27 mouse cellular contexts compared by ENCODE assay signal in genomic region chr4:40031361-40031760, GRCm38 (mm10).
"Had no signal": no experiment of that assay in that cellular context is flagged by ENCODE, and none has a peak within 500 bp of the region (broad histone marks: within the 10 kb centered on the region; RNA-seq: fewer than 3 reads in every experiment).

No protein-coding gene starts in this region.

- H3K4me2 ChIP-seq: embryonic facial prominence, embryonic 12.5 days; embryonic facial prominence, embryonic 13.5 days; embryonic facial prominence, embryonic 15.5 days; forebrain, embryonic 12.5 days; forebrain, embryonic 13.5 days; forebrain, embryonic 15.5 days had no signal

- H3K4me1 ChIP-seq: embryonic facial prominence, embryonic 10.5 days; embryonic facial prominence, embryonic 12.5 days; embryonic facial prominence, embryonic 13.5 days; embryonic facial prominence, embryonic 15.5 days; forebrain, embryonic 10.5 days; forebrain, embryonic 12.5 days; forebrain, embryonic 13.5 days; forebrain, embryonic 15.5 days; heart, embryonic 10.5 days had no signal

- H3K27ac ChIP-seq: embryonic facial prominence, embryonic 10.5 days; embryonic facial prominence, embryonic 12.5 days; embryonic facial prominence, embryonic 13.5 days; embryonic facial prominence, embryonic 15.5 days; forebrain, embryonic 10.5 days; forebrain, embryonic 12.5 days; forebrain, embryonic 13.5 days; forebrain, embryonic 15.5 days; gastrocnemius, adult 2 months; heart, adult 2 months; heart, embryonic 10.5 days had no signal

- H3K9ac ChIP-seq: embryonic facial prominence, embryonic 12.5 days; embryonic facial prominence, embryonic 13.5 days; embryonic facial prominence, embryonic 15.5 days; forebrain, embryonic 12.5 days; forebrain, embryonic 13.5 days; forebrain, embryonic 15.5 days; forebrain, postnatal 0 days had no signal

- H3K4me3 ChIP-seq: embryonic facial prominence, embryonic 10.5 days; embryonic facial prominence, embryonic 12.5 days; embryonic facial prominence, embryonic 13.5 days; embryonic facial prominence, embryonic 15.5 days; erythroblast, embryonic 14.5 days; forebrain, embryonic 10.5 days; forebrain, embryonic 12.5 days; forebrain, embryonic 13.5 days; forebrain, embryonic 15.5 days; gastrocnemius, adult 2 months; heart, adult 2 months; heart, embryonic 10.5 days had no signal

- H3K36me3 ChIP-seq: embryonic facial prominence, embryonic 10.5 days; embryonic facial prominence, embryonic 12.5 days; embryonic facial prominence, embryonic 13.5 days; embryonic facial prominence, embryonic 15.5 days; forebrain, embryonic 10.5 days; forebrain, embryonic 12.5 days; forebrain, embryonic 15.5 days; heart, embryonic 10.5 days had no signal

- H3K27me3 ChIP-seq: embryonic facial prominence, embryonic 12.5 days; embryonic facial prominence, embryonic 13.5 days; embryonic facial prominence, embryonic 15.5 days; forebrain, embryonic 12.5 days; forebrain, embryonic 13.5 days; forebrain, embryonic 15.5 days had no signal

- ATAC-seq: forebrain, embryonic 13.5 days; forebrain, embryonic 14.5 days; forebrain, embryonic 15.5 days; forebrain, embryonic 16.5 days; forebrain, postnatal 0 days had no signal

- DNase-seq: cerebellum, adult 9-10 months; cerebellum, adult 9-11 months; cerebellum, postnatal 10 days; cerebellum, postnatal 14 days; cerebellum, postnatal 25 days; cerebellum, postnatal 36 days; embryo, embryonic 11 days; forebrain, postnatal 0 days; gastrocnemius, adult 2 months; gastrocnemius, postnatal 10 days; gastrocnemius, postnatal 14 days; gastrocnemius, postnatal 25 days; gastrocnemius, postnatal 36 days; heart, adult 18-20 months; heart, adult 2 months had no signal

- H3K9me3 ChIP-seq: embryonic facial prominence, embryonic 10.5 days; embryonic facial prominence, embryonic 12.5 days; embryonic facial prominence, embryonic 13.5 days; embryonic facial prominence, embryonic 15.5 days; forebrain, embryonic 10.5 days; forebrain, embryonic 12.5 days; forebrain, embryonic 13.5 days; forebrain, embryonic 15.5 days; heart, embryonic 10.5 days had no signal
